Mouse (Mus musculus): ENCODE measurements around the gene Helz.
A peak's percentile ranks its signal among the peaks of the same experiment; 100 is the strongest.
"Not testable (repeated sequence)": the region's sequence is repeated elsewhere in the genome, so short reads cannot be mapped to it uniquely, and the experiment has no call there.

Gene Helz

GRCm38 (mm10) chr11:107548204-107548975, 660 bp downstream of the Helz start:
- DNase-seq (ENCODE audit: low spot score in 2 of 2): peak in 1 of 2 experiments; percentile 10

GRCm38 (mm10) chr11:107559874-107560273, 12.1 kb downstream of the Helz start:
- DNase-seq (ENCODE audit: low spot score in 2 of 2): no peak

- DNase-seq (ENCODE audit: low spot score in 2 of 2): no peak
Observed at GRCm38 (mm10) chr11:107567431-107567830, 19.7 kb downstream of the Helz start.

- no peak for DNase-seq (ENCODE audit: low spot score in 2 of 2)
Observed at GRCm38 (mm10) chr11:107568466-107568995, 20.8 kb downstream of the Helz start.

DNA sequence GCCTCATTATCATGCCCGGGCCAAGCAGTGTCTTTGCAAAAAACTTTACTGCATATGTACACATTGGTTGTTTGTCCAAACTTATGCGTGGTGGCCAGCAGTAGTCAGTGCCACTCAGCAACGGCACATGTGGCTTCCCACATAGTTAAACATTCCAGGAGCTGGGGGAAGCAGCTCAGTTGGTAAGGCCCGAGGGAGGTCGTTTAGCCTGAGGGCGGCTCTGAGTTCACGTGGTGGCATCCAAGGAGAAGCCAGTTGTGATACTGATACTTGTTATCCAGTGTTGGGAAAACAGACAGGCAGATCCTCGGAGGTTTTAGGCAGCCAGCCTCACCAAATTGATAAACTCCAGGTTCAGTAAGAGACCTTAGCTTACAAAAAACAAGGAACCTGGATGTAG, 23.2 kb downstream of the Helz start:
- not testable (repeated sequence) for DNase-seq (ENCODE audit: low spot score in 2 of 2)

GRCm38 (mm10) chr11:107571318-107571717, 23.6 kb downstream of the Helz start:
- no peak for DNase-seq (ENCODE audit: low spot score in 2 of 2)

GRCm38 (mm10) chr11:107572551-107572950, 24.8 kb downstream of the Helz start:
- DNase-seq (ENCODE audit: low spot score in 2 of 2): no peak

GRCm38 (mm10) chr11:107573061-107573692, 25.4 kb downstream of the Helz start:
- no peak for DNase-seq (ENCODE audit: low spot score in 2 of 2)

DNA sequence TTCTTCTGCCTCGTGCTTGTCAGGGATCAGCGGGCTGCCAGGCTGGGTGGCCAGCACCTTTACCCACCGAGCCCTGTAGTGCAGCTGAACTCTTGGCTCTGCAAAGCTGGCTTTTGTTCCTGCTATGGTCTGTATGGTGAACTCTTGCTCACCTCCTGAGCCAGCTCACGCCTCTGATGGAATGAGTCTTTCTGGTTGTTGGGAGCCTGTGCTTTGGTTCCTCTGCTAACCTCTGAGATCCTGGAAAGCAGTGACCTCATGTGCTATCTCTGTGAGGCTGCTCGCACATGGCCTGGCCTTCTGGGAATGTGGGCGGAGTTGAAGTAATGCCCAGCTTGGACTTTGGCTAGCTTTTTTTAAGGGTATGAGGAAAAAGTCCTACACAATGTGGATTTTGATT, 26.1 kb downstream of the Helz start:
- no peak for DNase-seq (ENCODE audit: low spot score in 2 of 2)

DNA sequence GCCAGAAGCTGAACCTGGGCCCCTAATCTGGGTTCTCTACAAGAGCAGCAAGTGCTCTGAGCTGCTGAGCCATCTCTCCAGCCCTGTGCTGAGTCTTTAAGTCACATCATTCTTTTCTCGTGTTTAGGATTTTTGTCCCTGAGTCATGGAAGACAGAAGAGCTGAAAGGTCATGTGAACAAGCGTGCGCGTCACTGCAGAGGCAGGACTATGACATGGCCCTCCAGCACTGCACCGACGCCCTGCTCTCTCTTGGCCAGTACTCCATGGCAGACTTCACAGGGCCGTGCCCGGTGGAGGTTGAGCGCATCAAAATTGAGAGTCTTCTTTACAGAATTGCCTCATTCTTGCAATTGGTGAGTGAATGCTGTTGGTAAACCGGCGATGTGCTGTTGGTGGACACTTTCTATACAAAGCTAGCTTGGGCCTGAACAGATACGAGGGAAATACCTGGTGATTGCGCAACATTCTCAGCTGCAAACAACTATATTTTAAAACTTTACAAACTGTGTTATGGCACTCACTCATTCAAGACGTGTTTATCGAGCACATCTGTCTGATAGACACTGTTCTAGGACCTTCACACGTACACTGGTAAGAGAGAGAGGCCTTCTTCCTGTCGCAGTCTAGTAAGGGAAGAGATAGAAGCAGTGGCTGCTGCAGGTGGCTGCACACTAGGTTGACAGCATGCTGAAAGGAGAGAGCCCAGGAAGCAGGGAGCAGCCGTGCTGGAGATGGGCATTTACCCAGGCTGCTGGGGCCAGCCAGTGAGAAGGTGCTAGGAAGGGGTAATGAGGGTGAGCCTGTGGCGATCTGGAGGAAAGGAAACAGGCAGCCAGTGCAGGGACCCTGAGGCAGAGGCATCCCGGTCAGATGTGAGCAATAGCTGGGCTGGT, 27.3 kb downstream of the Helz start:
- DNase-seq (ENCODE audit: low spot score in 2 of 2): no peak

DNA sequence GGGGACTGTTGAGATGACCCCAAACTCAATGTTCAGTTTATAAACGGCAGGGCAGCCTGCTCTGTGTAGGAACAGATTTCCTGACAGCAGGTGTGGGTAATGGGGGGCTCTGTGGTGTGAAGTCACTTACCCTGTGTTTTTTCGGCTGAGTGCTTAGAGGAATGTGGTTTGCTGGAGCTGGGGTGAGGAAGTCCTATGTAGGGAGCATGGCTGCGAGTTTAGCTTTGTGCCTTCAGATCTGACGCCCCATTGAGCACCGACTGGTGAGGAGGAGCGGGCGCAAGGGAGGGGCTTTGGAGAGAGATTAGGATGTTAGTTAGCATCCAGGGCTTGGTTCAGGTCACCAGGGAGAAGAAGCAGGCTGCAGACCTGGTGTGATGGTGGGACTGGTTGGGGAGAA, 28.5 kb downstream of the Helz start:
- DNase-seq (ENCODE audit: low spot score in 2 of 2): no peak

GRCm38 (mm10) chr11:107577400-107577799, 29.7 kb downstream of the Helz start:
- DNase-seq (ENCODE audit: low spot score in 2 of 2): no peak

DNA sequence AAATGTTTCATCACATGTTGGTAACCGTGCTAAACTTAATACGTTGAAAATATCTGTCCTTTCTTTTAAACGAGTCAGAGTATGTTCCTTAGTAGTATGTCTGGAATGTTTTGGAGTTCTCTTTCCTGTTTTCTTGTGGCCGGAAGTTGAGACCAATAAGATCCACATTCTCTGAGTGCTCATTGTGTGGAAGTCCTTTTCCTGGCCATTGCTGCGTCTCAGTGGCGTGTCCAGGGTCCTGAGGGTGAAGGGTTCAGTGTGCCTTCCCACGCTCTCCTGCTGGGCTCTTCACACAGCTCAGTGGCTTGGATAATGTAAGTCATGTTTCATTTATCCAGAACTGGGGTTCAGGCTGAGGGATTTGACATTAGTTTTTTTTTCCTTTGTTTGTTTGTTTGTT, 30.5 kb downstream of the Helz start:
- no peak for DNase-seq (ENCODE audit: low spot score in 2 of 2)

- no peak for DNase-seq (ENCODE audit: low spot score in 2 of 2)
Observed at GRCm38 (mm10) chr11:107580786-107581185, 33.1 kb downstream of the Helz start.

DNA sequence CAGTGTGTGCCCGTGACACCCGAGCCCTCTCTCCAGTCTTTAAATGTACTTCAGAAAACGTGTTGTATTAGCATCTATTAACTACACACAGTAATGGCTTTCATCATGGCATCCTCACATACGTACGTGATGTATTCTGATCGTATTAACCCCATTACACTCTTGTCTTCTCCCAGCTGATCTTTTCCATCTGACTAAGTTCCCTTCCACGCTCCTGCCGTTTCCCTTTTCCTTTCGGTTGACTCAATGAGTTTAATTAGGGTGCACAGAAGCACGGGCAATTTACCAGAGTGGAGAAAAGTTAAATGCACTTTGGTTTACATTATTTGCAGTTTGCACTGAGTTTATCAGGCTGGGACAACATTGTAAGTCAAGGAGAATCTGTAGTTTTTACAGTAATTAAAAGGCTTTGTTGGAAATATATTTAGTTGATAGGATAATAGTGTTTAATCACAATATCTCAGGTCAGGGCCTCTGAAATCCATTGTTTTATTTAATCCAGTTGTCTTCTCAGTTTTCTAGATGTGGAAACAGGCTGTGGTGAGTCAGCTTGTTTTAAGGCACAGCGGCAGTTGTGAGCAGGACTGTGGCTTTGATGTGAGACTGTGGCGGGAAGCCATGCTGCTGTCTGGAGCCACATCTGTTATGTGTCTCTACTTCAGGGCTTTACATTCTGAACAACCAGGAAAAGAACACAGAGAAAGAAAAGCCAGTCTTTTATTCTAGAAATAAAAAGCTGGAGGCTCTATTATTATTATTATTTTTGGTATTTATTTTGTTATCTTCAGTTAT, 37.1 kb downstream of the Helz start:
- DNase-seq (ENCODE audit: low spot score in 2 of 2): no peak

DNA sequence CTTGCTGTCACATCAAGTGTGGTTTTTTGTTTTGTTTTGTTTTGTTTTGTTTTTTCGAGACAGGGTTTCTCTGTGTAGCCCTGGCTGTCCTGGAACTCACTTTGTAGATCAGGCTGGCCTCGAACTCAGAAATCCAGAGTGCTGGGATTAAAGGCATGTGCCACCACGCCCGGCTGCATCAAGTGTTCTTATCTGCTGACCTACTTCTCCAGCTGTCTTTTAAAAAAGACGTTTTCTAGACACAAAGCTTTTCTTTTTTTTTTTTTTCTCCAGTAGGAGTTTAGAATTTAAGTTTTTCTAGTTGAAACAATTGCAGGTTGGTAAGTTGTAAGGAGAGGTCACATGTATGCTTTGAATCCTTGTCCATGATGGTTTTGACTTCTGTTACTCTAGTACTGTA, 38.4 kb downstream of the Helz start:
- DNase-seq (ENCODE audit: low spot score in 2 of 2): not testable (repeated sequence)

GRCm38 (mm10) chr11:107587141-107587540, 39.4 kb downstream of the Helz start:
- DNase-seq (ENCODE audit: low spot score in 2 of 2): no peak

DNA sequence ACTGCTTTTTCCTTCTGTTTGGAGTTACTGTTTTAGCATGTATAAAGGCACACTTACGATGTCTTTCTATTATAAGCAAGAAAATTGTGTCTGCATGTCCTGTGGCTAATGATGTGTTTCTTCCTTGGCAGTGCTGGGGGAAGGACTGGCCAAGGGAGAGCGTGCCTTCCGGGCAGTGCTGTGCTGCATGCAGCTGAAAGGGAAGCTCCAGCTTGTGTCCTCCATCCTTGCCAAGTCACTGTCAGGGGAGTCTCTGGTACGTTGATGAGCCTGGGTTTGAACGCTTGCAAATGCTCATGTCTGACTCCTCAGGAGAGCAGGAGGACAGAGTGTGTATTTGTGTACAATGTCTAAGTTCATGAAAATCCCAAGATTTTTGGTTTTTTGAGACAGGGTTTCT, 44.8 kb downstream of the Helz start:
- no peak for DNase-seq (ENCODE audit: low spot score in 2 of 2)

GRCm38 (mm10) chr11:107597381-107597780, 49.7 kb downstream of the Helz start:
- no peak for DNase-seq (ENCODE audit: low spot score in 2 of 2)

- DNase-seq (ENCODE audit: low spot score in 2 of 2): no peak
Observed at GRCm38 (mm10) chr11:107605694-107606093, 58.0 kb downstream of the Helz start.

DNA sequence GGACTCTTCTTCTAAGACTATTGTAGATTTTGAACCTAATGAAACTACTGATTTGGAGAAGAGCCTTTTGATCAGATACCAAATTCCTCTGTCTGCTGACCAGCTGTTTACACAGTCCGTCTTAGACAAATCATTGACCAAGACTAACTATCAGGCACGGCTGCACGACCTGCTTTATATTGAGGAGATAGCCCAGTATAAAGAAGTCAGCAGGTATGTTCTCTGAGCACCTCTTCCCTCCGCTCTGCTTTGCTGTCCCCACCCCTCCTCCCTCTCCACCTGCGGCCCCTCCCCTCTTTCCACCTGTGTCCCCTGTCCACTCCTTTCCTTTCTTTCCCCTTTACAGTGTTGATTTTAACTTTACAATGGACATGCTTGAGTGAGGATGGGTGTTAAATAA, 66.2 kb downstream of the Helz start:
- DNase-seq (ENCODE audit: low spot score in 2 of 2): no peak

Data from natural killer cell, adult 2 months (primary cell).